Mouse (Mus musculus): ENCODE results near the gene Emcn.

GRCm38 (mm10) chr3:137367123-137367825 is 26.4 kb downstream of the Emcn start:
- TF ChIP-seq CTCF (IDR thresholded peaks at IDR 0.05; ENCODE audit: insufficient read depth, low read length) (no peak), POLR2A (IDR thresholded peaks at IDR 0.05; ENCODE audit: borderline replicate concordance, extremely low read depth, low read depth, low read length) (no peak)

Data from lung, adult 2 months (tissue).